Mouse (Mus musculus) R1 (cell line): ENCODE results near the gene Ip6k3.

Experiments
- DNase-seq: peaks from one replicate; pipeline ENCODE4 v3.0.0-alpha.2; 2018; ENCODE audit warnings: low read depth, low spot score

Ip6k3 gene

DNA sequence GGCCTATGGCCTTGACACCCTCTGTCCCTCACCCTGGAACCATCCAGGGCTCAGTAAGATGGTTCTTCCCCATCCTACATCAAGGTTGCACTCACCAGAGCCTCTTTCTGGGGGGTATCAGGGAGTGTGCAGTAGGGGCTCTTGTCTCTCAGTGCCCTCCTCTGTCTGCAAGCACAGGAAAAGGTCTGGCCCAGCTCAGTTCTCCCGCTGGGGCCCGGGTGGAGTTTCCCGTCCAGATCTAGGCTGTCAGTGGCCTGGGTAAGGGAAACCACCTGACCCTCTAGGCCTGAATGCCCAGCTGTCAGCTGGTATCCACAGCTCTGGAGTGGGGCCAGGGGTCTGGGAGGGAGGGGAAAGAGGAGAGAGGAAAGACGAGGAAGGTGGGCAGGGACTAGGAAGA, at the start of gene Ip6k3:
Gene Ip6k3 (minus strand): TSS at position 251 of the 400 bp plus-strand sequence.
- no peak for DNase-seq

DNA sequence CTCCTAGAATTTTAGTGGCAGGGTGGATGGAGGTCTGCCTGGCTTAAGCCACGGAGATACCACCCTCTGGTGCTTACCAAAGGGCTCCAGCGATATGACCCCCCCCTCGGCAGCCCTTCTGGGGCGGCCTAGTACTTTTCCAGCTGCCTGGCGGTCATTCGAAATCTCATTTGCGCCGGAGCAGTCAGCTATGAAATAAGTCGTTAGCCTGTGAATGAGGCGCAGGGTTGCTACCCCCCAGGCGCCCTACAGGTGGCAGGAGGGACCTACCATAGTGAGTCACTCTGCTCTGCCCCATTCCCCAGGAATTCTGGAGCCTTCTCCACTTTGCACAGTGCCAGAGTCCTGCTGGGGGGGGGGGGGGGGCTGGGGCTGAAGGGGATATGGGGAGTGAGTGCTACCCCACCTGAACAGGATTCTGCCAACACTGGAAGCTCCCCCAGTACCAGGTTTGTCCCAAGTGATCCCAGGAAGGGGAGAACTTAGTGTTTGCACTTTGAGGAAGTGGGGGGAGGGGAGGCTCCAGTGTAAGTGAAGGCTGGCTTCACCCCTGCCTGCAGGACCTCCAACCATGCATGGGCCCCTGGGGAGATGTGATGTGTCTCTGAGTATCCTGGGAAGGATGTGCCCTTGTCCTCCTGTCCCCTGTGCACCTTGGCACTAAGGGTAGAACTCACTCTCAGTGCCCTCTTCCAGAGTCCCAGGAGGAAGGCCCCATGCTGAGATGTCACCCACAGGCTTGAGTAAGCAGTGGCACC, 45.4 kb upstream of the Ip6k3 start:
- DNase-seq = peak; percentile 73

GRCm38 (mm10) chr17:27212006-27212405, 44.4 kb upstream of the Ip6k3 start:
- no peak for DNase-seq

- DNase-seq = no peak
Observed at GRCm38 (mm10) chr17:27207113-27207707, 39.6 kb upstream of the Ip6k3 start.

GRCm38 (mm10) chr17:27204075-27204909, 36.7 kb upstream of the Ip6k3 start, which contains the start of gene Lemd2:
Gene Lemd2 (minus strand): TSS chr17:27204469.
- peak; percentile 93 for DNase-seq

DNA sequence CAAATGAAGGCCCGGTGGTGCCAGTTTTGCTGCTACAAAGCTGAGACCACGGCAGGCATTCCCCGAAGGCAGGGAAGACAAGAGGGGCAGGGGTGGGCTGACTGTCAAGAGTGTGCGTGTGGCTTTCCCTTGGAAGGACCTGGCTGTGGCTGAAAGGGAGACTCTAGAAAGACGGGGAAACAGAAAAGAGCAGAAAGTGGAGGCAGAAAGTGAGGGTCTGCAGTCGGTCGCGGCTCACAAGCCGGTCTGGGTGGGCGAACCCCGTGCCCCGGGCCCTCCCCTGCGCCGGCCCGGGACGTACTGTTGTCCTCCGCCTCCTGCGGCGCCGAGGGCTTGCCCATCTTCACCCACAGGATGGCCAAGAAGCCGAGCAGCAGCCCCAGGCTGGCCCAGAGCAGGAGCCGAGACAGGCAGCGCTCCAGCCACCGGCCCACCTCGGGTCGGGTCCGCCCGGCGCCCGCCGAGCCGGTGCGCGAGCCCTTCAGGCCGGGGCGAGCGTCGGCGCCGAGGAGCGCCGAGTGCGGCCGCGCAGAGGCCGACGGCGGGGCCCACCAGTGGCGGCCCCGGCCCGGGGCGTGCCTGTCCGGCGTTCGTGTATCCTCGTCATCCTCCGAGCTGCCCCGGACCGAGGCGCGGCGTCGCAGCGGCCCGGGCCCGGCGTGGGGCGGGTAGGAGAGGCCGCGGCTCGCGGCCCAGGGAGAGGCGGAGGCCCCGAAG, 35.9 kb upstream of the Ip6k3 start:
- peak; percentile 59 for DNase-seq

DNA sequence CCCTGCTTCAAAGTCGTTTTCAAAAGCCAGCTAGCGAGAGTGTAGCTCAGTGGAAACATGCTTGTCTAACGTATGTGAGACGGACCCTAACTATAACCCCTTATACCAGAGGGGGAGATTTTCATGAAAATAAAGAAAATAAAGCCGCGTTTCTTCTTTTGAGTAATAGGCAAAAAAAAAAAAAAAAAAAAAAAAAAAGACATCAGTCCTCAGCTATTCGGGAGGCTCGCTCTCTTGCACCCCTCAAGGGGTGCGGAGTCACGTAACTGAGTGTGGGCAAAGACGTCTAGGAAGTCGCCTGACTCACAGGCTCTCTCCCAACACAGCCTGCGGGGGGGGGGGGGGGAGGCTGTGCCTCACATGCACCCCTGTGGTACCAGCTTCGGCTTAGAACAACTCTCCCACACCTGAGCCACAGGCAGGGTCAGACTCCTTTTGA, 35.3 kb upstream of the Ip6k3 start:
- DNase-seq = no peak

GRCm38 (mm10) chr17:27201981-27202380, 34.4 kb upstream of the Ip6k3 start:
- peak; percentile 83 for DNase-seq

- no peak for DNase-seq
Observed at GRCm38 (mm10) chr17:27200801-27201200, 33.2 kb upstream of the Ip6k3 start.

GRCm38 (mm10) chr17:27199864-27200263, 32.3 kb upstream of the Ip6k3 start:
- no peak for DNase-seq

GRCm38 (mm10) chr17:27199205-27199604, 31.6 kb upstream of the Ip6k3 start:
- DNase-seq = no peak

DNA sequence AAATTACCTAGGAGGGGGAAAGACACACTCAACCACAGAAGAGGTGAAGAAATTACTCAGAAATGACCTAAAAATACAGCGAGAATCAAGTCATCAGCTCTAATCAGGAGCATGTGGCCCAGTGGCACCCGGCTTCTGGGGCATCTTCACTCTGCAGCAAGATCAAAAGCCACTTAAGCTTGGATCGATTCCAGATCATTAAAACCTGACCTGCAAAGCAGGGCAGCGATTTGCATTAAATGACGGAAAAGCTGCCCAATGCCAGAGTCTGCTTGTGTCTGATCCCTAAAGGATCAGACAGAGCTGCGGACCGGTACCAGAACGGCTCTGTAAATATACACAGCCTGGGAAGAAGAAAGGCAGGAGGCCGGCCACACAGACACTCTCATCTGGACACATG, 28.6 kb upstream of the Ip6k3 start:
- DNase-seq = no peak

- no peak for DNase-seq
Observed at GRCm38 (mm10) chr17:27194258-27195185, 26.9 kb upstream of the Ip6k3 start.

DNA sequence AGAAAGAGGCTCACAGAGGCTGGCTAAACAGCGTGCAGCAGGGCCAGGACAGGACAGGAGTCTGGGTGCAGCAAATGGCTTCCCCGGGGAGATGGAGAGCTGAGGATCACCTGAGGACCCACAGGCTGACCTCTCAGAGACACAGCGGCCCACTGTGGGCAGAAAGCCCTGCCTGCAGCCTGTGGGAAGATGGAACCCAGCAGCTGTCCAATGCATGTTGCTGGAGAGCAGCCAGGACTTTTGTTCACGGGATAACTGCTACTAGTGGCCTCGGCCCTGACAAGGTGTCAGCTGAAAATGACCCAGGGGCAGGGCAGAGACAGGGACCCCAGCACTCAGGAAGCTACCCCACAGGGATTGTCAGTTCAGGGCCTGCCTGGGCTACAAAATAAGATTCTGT, 24.2 kb upstream of the Ip6k3 start:
- DNase-seq = no peak

DNA sequence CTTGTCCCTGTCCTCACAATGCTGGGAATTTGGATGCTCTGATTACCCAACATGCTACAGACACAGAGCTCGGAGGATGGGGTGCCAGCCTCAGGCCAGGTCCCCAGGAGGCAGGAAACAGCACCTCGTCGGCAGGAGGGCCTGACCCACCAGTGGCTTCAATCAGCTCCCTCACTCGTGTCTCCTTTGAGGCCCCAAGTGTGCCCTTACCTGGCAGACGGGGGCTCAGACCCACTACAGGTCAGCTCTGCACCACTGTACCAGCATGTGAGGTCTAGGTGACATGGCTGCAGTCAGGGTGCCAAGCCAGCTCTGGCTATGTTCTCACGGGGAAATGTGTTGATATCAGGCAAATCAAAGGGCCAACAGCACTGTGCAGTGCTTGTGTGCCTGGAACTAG, 23.6 kb upstream of the Ip6k3 start:
- no peak for DNase-seq

DNA sequence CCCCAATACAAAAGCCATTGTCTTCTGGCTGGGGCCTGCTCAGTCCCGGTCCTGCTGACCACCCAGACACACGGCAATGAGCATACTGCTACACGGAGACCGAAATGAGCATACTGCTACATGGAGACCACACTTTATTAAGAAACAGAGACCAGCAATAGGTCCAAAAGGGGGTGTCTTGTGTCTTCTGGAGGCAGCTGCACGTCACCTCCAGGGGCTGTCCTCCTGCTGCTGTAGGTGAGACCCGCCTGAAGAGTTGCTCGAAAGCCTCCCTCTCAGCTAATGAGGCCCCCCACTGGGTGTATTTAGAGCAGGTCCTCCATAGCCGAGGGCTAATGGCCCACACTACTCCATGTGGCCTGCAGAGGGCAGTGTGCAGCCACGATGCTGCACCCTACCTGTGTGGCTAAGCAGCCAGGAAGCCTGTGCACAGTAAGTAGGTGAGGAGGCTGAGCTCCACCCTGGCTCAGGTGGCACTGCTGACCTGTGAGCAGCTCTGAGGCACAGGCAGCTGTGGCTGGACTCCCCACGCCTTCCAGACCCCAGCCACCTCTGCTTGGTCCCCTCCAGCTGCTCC, 22.1 kb upstream of the Ip6k3 start:
- peak; percentile 87 for DNase-seq

DNA sequence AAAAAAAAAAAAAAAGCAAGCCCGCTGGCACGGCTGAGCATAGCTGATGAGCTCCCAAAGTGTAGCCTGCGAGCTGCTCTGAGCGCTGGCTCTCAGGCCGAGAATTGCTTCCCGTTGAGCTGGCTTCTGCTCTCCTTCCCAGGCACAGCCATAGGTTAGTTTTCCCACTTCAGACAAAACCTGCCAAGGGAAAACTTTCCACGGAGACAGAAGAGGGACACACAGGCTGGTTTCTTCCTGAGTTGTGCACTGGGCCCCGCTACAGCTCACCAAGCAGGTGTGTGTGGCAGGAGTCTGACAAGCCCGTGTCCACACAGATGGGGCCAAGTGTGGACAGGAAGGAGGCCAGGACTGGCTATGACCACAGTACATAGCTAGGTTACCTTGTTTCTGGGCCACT, 21.3 kb upstream of the Ip6k3 start:
- no peak for DNase-seq

GRCm38 (mm10) chr17:27187059-27187458, 19.5 kb upstream of the Ip6k3 start:
- no peak for DNase-seq

- no peak for DNase-seq
Observed at GRCm38 (mm10) chr17:27186068-27186467, 18.5 kb upstream of the Ip6k3 start.

DNA sequence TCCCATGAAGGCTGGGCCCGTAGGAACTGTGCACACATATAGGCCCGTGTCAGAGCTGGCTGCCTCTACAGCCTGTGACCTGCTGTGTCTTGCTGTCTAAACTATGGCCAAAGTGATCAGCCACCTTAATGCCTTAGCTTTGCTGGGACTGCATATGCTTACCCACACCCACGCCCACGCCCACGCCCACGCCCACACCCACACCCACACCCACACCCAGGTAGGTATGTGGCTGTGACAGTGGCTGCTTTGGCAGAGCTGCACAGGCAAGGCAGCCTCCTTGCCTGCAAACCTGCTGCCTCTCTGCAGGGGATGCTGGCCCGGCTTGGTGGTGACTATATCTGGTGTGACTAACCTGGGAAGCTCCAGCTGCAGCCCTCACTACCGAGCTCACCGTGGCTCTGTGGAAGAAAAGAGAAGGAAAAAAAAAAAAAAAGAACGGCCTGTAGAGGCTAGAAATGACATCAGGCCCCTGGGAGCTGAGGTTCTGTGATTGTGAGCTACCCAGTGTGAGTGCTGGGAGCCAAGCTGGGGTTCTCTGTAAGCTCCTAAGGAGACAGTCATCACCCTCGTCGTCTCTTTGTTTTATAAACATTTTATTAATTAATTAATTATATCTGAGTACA, 16.2 kb upstream of the Ip6k3 start:
- no peak for DNase-seq
